Mouse (Mus musculus) stomach, postnatal 0 days (tissue): Measurements from ENCODE around the gene Twf2. TPM values are rescaled to one million over a fixed set of nuclear protein-coding genes. Genes with fewer than 3 reads are reported as not detected.

Experiments
- ATAC-seq: fragments of 200-750 bp; cut with Nextera tagmentation; 2 replicates; pipeline ENCODE4 v1.8.0; 2017; ENCODE audit not compliant: low FRiP score, low TSS enrichment
- DNase-seq: peaks from one replicate; pipeline ENCODE4 v3.0.0-alpha.2; 2016; ENCODE audit warnings: low spot score
- H3K27ac ChIP-seq: fragments of 300-500 bp; sonication (generic); replicated peaks from 2 replicates; pipeline ENCODE4 v1.5.1; 2014; ENCODE audit warnings: mild to moderate bottlenecking, control low read depth
- H3K27me3 ChIP-seq: fragments of 300-500 bp; sonication (generic); 2 replicates; pipeline ENCODE4 v1.6.1; 2014; ENCODE audit warnings: low read length; ENCODE audit not compliant: control insufficient read depth, insufficient read depth
- H3K36me3 ChIP-seq: fragments of 300-500 bp; sonication (generic); 2 replicates; pipeline ENCODE4 v1.6.1; 2014; ENCODE audit warnings: low read length, mixed read lengths; ENCODE audit not compliant: control insufficient read depth, insufficient read depth
- H3K4me1 ChIP-seq: fragments of 300-500 bp; sonication (generic); replicated peaks from 2 replicates; pipeline ENCODE4 v1.6.1; 2014; ENCODE audit warnings: antibody characterized with exemption; ENCODE audit not compliant: control insufficient read depth, insufficient read depth
- H3K4me2 ChIP-seq: fragments of 300-500 bp; sonication (generic); replicated peaks from 2 replicates; pipeline ENCODE4 v1.6.1; 2014; ENCODE audit warnings: low read depth, mild to moderate bottlenecking, control low read depth, moderate library complexity
- H3K4me3 ChIP-seq: fragments of 300-500 bp; sonication (generic); 2 replicates; pipeline ENCODE4 v1.5.1; 2014; ENCODE audit warnings: low read depth, low read length, control low read depth
- H3K9ac ChIP-seq: fragments of 300-500 bp; sonication (generic); 2 replicates; pipeline ENCODE4 v1.6.1; 2014; ENCODE audit warnings: mild to moderate bottlenecking, low read length, control low read depth, mixed read lengths
- H3K9me3 ChIP-seq: fragments of 300-500 bp; sonication (generic); 2 replicates; pipeline ENCODE4 v1.6.1; 2016; ENCODE audit warnings: low read length; ENCODE audit not compliant: control insufficient read depth
- CTCF ChIP-seq: IDR thresholded peaks from 2 replicates; pipeline ENCODE4 v1.5.1; 2016; ENCODE audit warnings: antibody characterized with exemption, low read depth, mild to moderate bottlenecking, moderate library complexity
- EP300 ChIP-seq: optimal IDR thresholded peaks from 2 replicates; pipeline ENCODE3; 2016; ENCODE audit warnings: antibody characterized with exemption
- whole genome bisulfite sequencing: fragments of 180-500 bp; shearing (Covaris S2); extraction: QIAGEN DNeasy Blood & Tissue Kit; methylation state at CpG from one replicate; pipeline ENCODE4 v1.1.7; 2014; 5-methylcytosine and 5-hydroxymethylcytosine counted together
- polyA plus RNA-seq: library from polyadenylated mRNA; unstranded; fragments of >200 nt; fragmentation: Nextera tagmentation; extraction: Ambion mirVana; gene quantifications from 2 replicates; pipeline ENCODE4 v1.2.1, GENCODE M21; 2015

The Twf2 gene
- polyA plus RNA-seq, 1 experiment from 2014 or later = 27.7 TPM

DNA sequence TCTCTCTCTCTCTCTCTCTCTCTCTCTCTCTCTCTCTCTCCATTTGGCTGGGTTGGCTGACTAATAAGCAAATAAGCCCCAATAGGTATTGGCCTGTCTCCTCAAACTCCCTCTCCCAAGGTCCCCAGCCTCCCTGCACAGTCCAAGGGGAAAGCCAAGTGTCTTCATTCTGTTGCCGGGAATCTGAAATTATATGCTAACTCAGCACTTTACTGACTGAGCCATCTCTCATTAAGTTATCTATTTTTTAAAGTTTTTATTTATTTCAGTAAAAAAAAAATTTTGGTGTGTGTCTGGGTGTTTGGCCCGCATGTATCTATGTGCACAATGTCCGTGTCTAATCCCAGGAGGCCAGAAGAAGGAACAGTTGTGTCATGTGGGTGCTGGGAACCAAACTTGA is 1.0 kb upstream of the Twf2 start:
- TF ChIP-seq EP300 = no peak
- no peak for TF ChIP-seq CTCF
- WGBS = 77% methylated on average over 3 of the region's 3 CpGs
- Histone ChIP-seq H3K27ac (no peak overlapping the region), H3K27me3 (no peaks in the 10 kb centered on the region), H3K36me3 (no peaks in the 10 kb centered on the region), H3K4me1 (0 out of 2 replicates have a peak, but pooled peaks cover 5% of the 10 kb centered on the region), H3K4me3 (no peak overlapping the region; the same call in 1 of the 2 replicates), H3K9ac (0 out of 2 replicates have a peak overlapping the region, but pooled peaks have one; percentile 70), H3K4me2 (peak overlapping the region; percentile 60; the same call in 1 of the 2 replicates), H3K9me3 (no peaks in the 10 kb centered on the region)
- ATAC-seq = no peak
- DNase-seq = no peak

DNA sequence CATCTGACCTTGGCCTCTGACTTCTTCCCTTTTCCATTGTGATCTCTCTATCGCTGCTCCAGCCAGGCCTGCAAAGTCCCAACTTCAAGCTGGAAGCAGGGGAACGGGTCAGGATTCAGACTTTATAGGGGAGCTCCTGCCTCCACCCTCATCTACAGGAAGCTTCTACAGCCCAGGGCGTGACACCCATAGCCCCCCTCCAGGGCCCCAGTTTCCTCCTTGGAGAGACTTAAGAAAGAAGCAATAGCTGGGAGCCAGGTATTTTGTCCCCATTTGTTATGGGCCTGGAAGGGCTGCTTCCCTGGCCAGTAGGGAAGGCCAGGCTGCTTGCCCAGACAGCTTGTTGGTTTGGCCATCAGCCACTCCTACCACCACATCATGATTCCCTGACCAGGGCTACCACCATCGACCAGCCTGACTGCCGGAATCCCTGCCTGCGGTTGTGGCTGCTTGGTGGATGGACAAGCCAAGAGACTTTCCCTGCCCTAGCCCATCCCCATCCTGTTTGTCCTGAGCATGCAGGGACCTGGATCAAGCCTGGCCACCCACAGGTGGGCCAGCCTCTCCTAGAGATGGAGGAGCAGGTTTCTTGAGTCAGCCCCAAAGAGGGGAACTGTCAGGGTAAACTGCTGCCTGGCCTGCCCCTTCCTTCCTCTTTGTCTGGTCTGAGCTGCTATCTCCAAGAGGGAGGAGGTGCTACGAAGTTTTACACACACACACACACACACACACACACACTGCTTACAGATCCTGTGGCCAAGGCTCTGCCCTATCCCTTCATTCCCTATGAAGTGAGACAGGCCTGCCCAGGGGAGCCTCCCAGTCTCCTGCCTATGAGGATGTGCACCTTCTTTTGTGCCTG is 1.3 kb downstream of the Twf2 start:
- 61% methylated on average over 7 of the region's 7 CpGs for WGBS
- Histone ChIP-seq H3K27ac (peak overlapping the region; percentile 30; the same call in 1 of the 2 replicates), H3K4me2 (peak overlapping the region; percentile 60)

DNA sequence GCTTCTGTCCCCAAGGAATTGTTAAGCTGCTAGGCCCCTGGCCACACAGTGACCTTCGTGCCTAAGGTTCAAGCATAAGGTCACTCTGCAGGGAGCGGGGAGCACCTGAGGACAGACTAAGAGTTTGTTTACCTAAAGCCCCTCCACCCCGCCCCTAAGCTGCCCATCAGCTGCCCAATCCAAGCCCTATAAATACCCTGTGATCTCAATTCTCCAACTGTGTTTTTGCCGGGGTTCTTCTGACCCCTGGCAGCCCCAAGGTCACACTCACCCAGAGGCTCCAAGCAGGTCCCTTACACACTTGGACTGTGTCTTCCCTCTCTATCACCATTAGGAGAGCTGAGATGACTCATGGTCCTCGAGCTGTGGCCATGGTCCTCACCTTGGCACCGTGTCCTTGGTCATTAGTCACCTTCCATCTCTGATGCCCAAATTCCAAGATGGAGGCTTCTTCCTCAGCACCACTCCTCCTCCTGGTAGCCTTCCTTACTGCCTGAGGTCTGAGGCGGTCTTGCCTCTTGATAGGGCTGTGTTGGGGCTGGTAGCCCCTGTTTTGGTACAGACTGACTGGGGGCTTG is 2.9 kb downstream of the Twf2 start:
- no peaks in the 10 kb centered on the region for H3K27me3 ChIP-seq
- no peak overlapping the region for H3K27ac ChIP-seq
- 78% methylated on average over 7 of the region's 7 CpGs for WGBS
- ATAC-seq = no peak
- no peak overlapping the region for H3K4me3 ChIP-seq
- H3K9ac ChIP-seq = no peak overlapping the region
- H3K9me3 ChIP-seq = no peaks in the 10 kb centered on the region
- H3K36me3 ChIP-seq = no peaks in the 10 kb centered on the region; the same call in 1 of the 2 replicates
- H3K4me1 ChIP-seq = 0 out of 2 replicates have a peak, but pooled peaks cover 5% of the 10 kb centered on the region
- no peak for DNase-seq
- TF ChIP-seq EP300 (no peak), CTCF (no peak)
- no peak overlapping the region for H3K4me2 ChIP-seq

More for the DNA sequence above, 1.3 kb downstream of the Twf2 start:
- TF ChIP-seq CTCF (no peak), EP300 (no peak)
- Histone ChIP-seq H3K4me1 (0 out of 2 replicates have a peak, but pooled peaks cover 5% of the 10 kb centered on the region), H3K4me3 (no peak overlapping the region), H3K27me3 (no peaks in the 10 kb centered on the region), H3K9me3 (no peaks in the 10 kb centered on the region), H3K36me3 (no peaks in the 10 kb centered on the region; the same call in 1 of the 2 replicates), H3K9ac (0 out of 2 replicates have a peak overlapping the region, but pooled peaks have one; percentile 18)
- DNase-seq (no peak), ATAC-seq (no peak)

DNA sequence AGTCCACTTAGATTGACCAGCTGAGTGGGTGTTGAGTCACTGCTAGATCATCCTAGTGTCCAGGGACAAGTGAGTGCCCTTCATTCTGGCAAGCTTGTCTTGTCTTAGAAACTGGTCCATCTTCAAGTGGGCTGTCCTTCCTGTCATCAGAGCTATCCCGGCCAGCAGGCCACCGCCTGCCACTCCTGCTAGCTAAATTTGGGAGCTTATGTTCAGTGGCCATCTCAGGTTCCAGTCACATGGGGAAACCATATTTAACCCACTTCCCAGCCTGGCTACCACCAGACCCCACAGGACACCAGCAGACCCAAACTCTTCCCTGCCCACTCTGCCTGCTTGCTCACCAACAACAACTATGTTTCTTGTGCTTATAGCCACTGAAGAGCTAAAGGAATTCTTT is 3.6 kb downstream of the Twf2 start:
- Histone ChIP-seq H3K9ac (no peak overlapping the region), H3K4me3 (no peak overlapping the region), H3K36me3 (no peaks in the 10 kb centered on the region; the same call in 1 of the 2 replicates), H3K4me2 (no peak overlapping the region), H3K4me1 (0 out of 2 replicates have a peak, but pooled peaks cover 5% of the 10 kb centered on the region), H3K27ac (no peak overlapping the region), H3K27me3 (no peaks in the 10 kb centered on the region), H3K9me3 (no peaks in the 10 kb centered on the region)
- DNase-seq (no peak), ATAC-seq (no peak)
- WGBS = 78% methylated on average over 2 of the region's 2 CpGs
- TF ChIP-seq CTCF = no peak
- TF ChIP-seq EP300 = no peak

DNA sequence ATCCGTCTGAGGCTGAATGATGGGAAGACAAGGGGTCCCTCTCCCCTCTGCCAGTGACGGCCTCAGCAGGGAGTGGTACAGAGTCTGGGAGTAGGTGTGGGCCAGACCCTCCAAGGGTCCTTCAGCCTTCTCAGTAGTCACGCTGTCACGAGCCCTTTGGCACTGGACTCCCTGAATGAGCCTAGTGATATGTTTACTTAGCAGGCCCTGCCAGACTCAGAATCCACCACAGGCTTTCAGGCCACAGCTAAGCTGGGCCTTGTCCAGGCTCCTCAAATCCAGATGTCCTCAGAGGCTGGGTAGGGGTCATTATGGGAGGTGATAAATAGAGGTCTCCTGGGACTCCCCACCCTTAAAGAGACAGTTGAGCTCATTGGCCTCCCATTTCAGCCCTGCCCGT is 5.3 kb downstream of the Twf2 start:
- H3K9me3 ChIP-seq = no peaks in the 10 kb centered on the region
- no peak overlapping the region for H3K27ac ChIP-seq
- H3K4me2 ChIP-seq = no peak overlapping the region
- no peaks in the 10 kb centered on the region for H3K27me3 ChIP-seq
- DNase-seq (no peak), ATAC-seq (no peak)
- WGBS = 70% methylated on average over 5 of the region's 5 CpGs
- TF ChIP-seq CTCF (no peak), EP300 (no peak)
- no peak overlapping the region for H3K4me3 ChIP-seq
- H3K4me1 ChIP-seq = 0 out of 2 replicates have a peak, but pooled peaks cover 5% of the 10 kb centered on the region
- no peak overlapping the region for H3K9ac ChIP-seq
- peaks cover 3% of the 10 kb centered on the region for H3K36me3 ChIP-seq

DNA sequence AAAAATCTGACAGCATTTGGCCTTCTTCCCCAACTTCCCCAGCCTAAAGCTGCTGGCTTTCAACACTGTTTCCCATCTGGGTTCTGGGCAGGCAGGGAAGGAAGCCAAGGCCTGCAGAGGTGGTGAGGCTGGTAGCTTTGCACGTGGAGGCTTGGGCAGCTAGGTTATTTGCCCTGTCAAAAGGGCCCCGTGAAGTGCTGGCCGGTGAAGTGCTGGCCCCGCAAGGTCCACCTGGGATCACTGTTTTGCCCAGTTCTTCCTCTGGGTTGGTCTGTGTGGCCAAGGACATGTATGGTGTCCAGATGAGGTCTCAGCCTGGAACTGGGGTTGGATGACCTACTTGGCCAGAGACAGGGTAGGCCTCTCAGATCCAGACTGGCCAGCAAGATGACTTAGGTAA is 7.0 kb downstream of the Twf2 start:
- Histone ChIP-seq H3K27ac (no peak overlapping the region), H3K4me2 (no peak overlapping the region), H3K27me3 (no peaks in the 10 kb centered on the region), H3K4me3 (no peak overlapping the region), H3K9ac (no peak overlapping the region), H3K4me1 (no peaks in the 10 kb centered on the region), H3K9me3 (no peaks in the 10 kb centered on the region), H3K36me3 (peaks cover 14% of the 10 kb centered on the region)
- TF ChIP-seq EP300 (no peak), CTCF (no peak)
- no peak for DNase-seq
- no peak for ATAC-seq
- 82% methylated on average over 4 of the region's 4 CpGs for WGBS
